Mouse (Mus musculus) lung, postnatal 0 days (tissue): Measurements from ENCODE around the gene Tmem178b.

Source experiments
- CTCF ChIP-seq: IDR thresholded peaks from 2 replicates; pipeline ENCODE4 v1.5.1; 2016; ENCODE audit warnings: antibody characterized with exemption, mild to moderate bottlenecking
- EP300 ChIP-seq: IDR thresholded peaks from 2 replicates; pipeline ENCODE4 v1.6.1; 2016; ENCODE audit warnings: antibody characterized with exemption, mild to moderate bottlenecking, control low read depth

- no peak for TF ChIP-seq CTCF
- TF ChIP-seq EP300 = no peak
These were observed 197.9 kb downstream of the Tmem178b start for GRCm38 (mm10) chr6:40071007-40071406.
